Mouse (Mus musculus) myocyte (in vitro differentiated cells): Measurements from ENCODE around the gene Edc4.

Experiments
- E2F4 ChIP-seq: IDR thresholded peaks from one replicate; pipeline ENCODE4 v1.6.1; 2011; ENCODE audit warnings: mild to moderate bottlenecking, control low read depth, moderate library complexity; ENCODE audit not compliant: insufficient read depth
- MAX ChIP-seq: IDR thresholded peaks from one replicate; pipeline ENCODE4 v1.6.1; 2011; ENCODE audit warnings: low read depth, mild to moderate bottlenecking, control low read depth
- MYOD1 ChIP-seq, 3 experiments: IDR thresholded peaks; one replicate each; pipeline ENCODE4 v1.6.1; 2011; ENCODE audit warnings: control low read depth in 2 of 3, low read depth in 2 of 3, mild to moderate bottlenecking in 2 of 3, moderate library complexity in 1 of 3; ENCODE audit not compliant: insufficient read length in 2 of 3, control insufficient read depth in 1 of 3
- POLR2A ChIP-seq: IDR thresholded peaks from one replicate; pipeline ENCODE4 v1.6.1; 2011; ENCODE audit warnings: low read depth, mild to moderate bottlenecking, control low read depth, moderate library complexity; ENCODE audit not compliant: insufficient read length
- POLR2AphosphoS2 ChIP-seq: IDR thresholded peaks from one replicate; pipeline ENCODE4 v1.6.1; 2011; ENCODE audit warnings: low read depth, control low read depth; ENCODE audit not compliant: insufficient read length
- USF1 ChIP-seq: IDR thresholded peaks from one replicate; pipeline ENCODE4 v1.6.1; 2011; ENCODE audit warnings: low read depth, mild to moderate bottlenecking, control low read depth, moderate library complexity

DNA sequence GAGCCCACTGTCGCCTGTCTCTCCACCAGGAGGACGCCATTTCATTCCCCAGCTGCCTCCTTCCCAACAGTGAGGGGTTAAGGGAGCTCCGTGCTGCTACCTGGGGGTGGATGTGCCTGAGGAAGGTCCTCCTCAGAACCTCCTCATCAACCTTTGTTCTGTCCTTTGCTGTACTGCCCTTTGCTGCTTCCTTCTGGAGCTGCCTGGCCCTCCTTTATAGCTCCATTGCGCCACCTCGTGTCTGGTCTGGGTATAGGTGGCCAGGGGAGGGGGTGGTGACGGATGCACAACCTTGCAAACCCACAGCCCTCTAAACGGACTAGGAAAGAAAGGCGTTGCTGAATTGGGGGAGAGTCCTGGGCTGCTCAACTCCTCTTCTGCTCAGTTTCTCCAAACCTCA lies 49.9 kb downstream of the Edc4 start:
- TF ChIP-seq E2F4 (no peak), POLR2A (no peak), USF1 (no peak), MYOD1 (IDR thresholded peaks at IDR 0.05; ENCODE audit: control insufficient read depth in 1 of 3, insufficient read length in 2 of 3, low read depth in 2 of 3) (no peak), POLR2AphosphoS2 (no peak), MAX (no peak)
